In genomic region chrX:9221736-9222135, GRCm38 (mm10) we compare ENCODE assay signal across 29 mouse cellular contexts. TPM values are rescaled to one million over a fixed set of nuclear protein-coding genes. Genes with fewer than 3 reads are reported as not detected.
"Had no signal": no experiment of that assay in that cellular context is flagged by ENCODE, and none has a peak within 500 bp of the region (broad histone marks: within the 10 kb centered on the region; RNA-seq: fewer than 3 reads in every experiment).

No protein-coding gene starts in this region.

- H3K9me3 ChIP-seq: heart, embryonic 12.5 days; hindbrain, embryonic 10.5 days; hindbrain, embryonic 12.5 days; intestine, embryonic 15.5 days; limb, embryonic 13.5 days; limb, embryonic 15.5 days; liver, embryonic 12.5 days had no signal

- H3K4me3 ChIP-seq: gastrocnemius, adult 2 months; heart, adult 2 months; heart, embryonic 12.5 days; hindbrain, embryonic 10.5 days; hindbrain, embryonic 12.5 days; intestine, embryonic 15.5 days; layer of hippocampus, adult 2 months; limb, embryonic 13.5 days; limb, embryonic 15.5 days; liver, embryonic 12.5 days had no signal

- H3K36me3 ChIP-seq: heart, embryonic 12.5 days; hindbrain, embryonic 10.5 days; hindbrain, embryonic 12.5 days; intestine, embryonic 15.5 days; limb, embryonic 13.5 days; limb, embryonic 15.5 days; liver, embryonic 12.5 days had no signal

- DNase-seq: gastrocnemius, postnatal 25 days had no signal

- H3K27me3 ChIP-seq: heart, embryonic 12.5 days; hindbrain, embryonic 12.5 days; intestine, embryonic 15.5 days; limb, embryonic 13.5 days; limb, embryonic 15.5 days; liver, embryonic 12.5 days had no signal

- H3K27ac ChIP-seq: gastrocnemius, adult 2 months; hindbrain, embryonic 10.5 days; hindbrain, embryonic 12.5 days; hindbrain, embryonic 14.5 days; intestine, embryonic 15.5 days; layer of hippocampus, adult 2 months; limb, embryonic 13.5 days; limb, embryonic 15.5 days; liver, embryonic 12.5 days; liver, embryonic 14.5 days had no signal

- H3K4me2 ChIP-seq: heart, embryonic 12.5 days; hindbrain, embryonic 12.5 days; hindbrain, embryonic 14.5 days; intestine, embryonic 15.5 days; limb, embryonic 13.5 days; limb, embryonic 15.5 days; liver, embryonic 12.5 days had no signal

- H3K4me1 ChIP-seq: heart, embryonic 12.5 days; hindbrain, embryonic 10.5 days; hindbrain, embryonic 12.5 days; intestine, embryonic 15.5 days; limb, embryonic 13.5 days; limb, embryonic 15.5 days had no signal

- H3K9ac ChIP-seq: heart, embryonic 12.5 days; hindbrain, embryonic 12.5 days; hindbrain, embryonic 14.5 days; intestine, embryonic 15.5 days; limb, embryonic 13.5 days; limb, embryonic 15.5 days; liver, embryonic 12.5 days; liver, embryonic 14.5 days had no signal

RNA-seq across cellular contexts. Expression of gene Lancl3, which starts 22.0 kb away (rescaled TPM):
- polyA plus RNA-seq: liver, adult 2 months had no signal

RNA-seq across cellular contexts. Expression of gene Gm14862, which starts 35.0 kb away (rescaled TPM):
- total RNA-seq: gastrocnemius, adult 2 months; gastrocnemius, postnatal 10 days; gastrocnemius, postnatal 25 days; gastrocnemius, postnatal 4 days; heart, adult 2 months; heart, postnatal 10 days; heart, postnatal 25 days; heart, postnatal 4 days; layer of hippocampus, adult 2 months; layer of hippocampus, postnatal 10 days; layer of hippocampus, postnatal 25 days; left cerebral cortex, adult 8-10 months; left cerebral cortex, postnatal 14 days; left cerebral cortex, postnatal 36 days; liver, adult 2 months had no signal
- polyA plus RNA-seq: heart, adult 2 months; heart, embryonic 16.5 days; hindbrain, embryonic 10.5 days; hindbrain, embryonic 14.5 days; hindbrain, embryonic 16.5 days; intestine, embryonic 15.5 days; intestine, postnatal 0 days; kidney, embryonic 14.5 days; kidney, embryonic 16.5 days; limb, embryonic 13.5 days; limb, embryonic 15.5 days; liver, adult 2 months had no signal
